Mouse (Mus musculus): ENCODE measurements around the gene Prkg1. TPM values are rescaled to one million over a fixed set of nuclear protein-coding genes. Genes with fewer than 3 reads are reported as not detected.

Prkg1 gene
- polyA plus RNA-seq, 1 experiment = 0.15 TPM

DNA sequence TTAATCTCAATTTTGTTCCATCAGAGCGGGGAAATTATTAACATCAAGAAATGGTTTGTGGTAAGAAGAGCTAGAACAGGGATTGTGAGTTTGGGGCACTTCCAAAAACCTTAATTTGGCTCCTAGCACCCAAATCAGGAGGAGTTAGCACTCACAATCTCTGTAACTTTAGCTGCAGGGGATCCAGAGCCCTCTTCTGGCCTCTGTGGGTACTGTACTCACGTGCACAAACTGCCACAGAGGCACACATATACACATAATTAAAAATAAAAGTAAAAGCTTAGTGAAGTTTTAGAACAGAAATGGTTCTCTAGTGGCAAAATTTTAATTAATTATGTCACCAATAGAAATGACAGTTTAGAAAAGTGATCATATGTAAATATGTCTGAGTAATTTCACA is 614.9 kb downstream of the Prkg1 start:
- no peaks in the 10 kb centered on the region for H3K4me1 ChIP-seq (ENCODE audit: control insufficient read depth, insufficient read depth, low read length)
- no peak for TF ChIP-seq CTCF (IDR thresholded peaks at IDR 0.05; ENCODE audit: low read depth, low read length)
- no peak for TF ChIP-seq POLR2A (IDR thresholded peaks at IDR 0.05; ENCODE audit: borderline replicate concordance, low read depth, low read length)
- H3K4me3 ChIP-seq (ENCODE audit: insufficient read depth, low read length) = no peak overlapping the region
- H3K27ac ChIP-seq (ENCODE audit: insufficient read depth, low read depth, low read length) = no peak overlapping the region

DNA sequence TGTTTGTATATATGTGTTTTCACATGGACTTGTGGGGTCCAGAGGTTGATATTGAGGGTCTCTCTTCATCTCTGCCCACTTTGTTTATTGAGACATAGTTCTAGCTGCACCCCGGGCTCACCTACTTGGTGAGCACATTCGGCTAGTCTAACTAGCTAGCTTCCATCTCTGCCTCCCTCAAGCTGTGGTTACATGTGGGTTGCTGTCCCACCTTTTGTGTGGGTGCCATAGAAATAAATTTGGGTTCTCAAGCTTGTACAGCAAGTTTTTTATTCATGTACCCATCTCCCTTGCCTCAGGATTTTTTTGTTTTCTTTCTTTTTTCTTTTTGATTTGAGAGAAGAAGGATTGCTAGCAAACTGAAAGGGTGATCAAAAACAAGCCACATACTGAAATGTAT is 617.4 kb downstream of the Prkg1 start:
- no peak overlapping the region for H3K27ac ChIP-seq (ENCODE audit: insufficient read depth, low read depth, low read length)
- no peak overlapping the region for H3K4me3 ChIP-seq (ENCODE audit: insufficient read depth, low read length)
- TF ChIP-seq CTCF (IDR thresholded peaks at IDR 0.05; ENCODE audit: low read depth, low read length) (no peak), POLR2A (IDR thresholded peaks at IDR 0.05; ENCODE audit: borderline replicate concordance, low read depth, low read length) (no peak)

DNA sequence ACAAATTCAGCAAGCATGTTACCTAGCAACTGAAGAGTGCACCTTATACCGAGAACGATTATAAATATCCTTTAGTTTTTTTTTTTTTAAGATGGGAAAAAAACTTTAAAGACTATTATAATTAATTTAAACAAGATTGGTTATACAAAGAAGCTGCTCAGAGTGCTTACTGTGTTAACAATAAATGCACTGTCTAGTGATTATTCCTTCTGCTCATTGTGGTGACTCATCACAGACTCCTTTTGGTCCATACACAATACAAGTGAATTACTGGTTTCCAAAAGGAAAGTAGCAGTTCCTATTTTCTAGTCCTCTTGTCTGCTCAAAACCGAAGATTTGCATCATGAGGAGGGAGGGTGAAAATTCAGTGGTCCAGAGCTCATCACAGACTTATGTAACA is 618.7 kb downstream of the Prkg1 start:
- no peak overlapping the region for H3K4me3 ChIP-seq (ENCODE audit: insufficient read depth, low read length)
- TF ChIP-seq POLR2A (IDR thresholded peaks at IDR 0.05; ENCODE audit: borderline replicate concordance, low read depth, low read length) (no peak), CTCF (IDR thresholded peaks at IDR 0.05; ENCODE audit: low read depth, low read length) (no peak)
- H3K27ac ChIP-seq (ENCODE audit: insufficient read depth, low read depth, low read length) = no peak overlapping the region
- no peaks in the 10 kb centered on the region for H3K4me1 ChIP-seq (ENCODE audit: control insufficient read depth, insufficient read depth, low read length)

More for the DNA sequence above, 617.4 kb downstream of the Prkg1 start:
- no peaks in the 10 kb centered on the region for H3K4me1 ChIP-seq (ENCODE audit: control insufficient read depth, insufficient read depth, low read length)

GRCm38 (mm10) chr19:31141905-31142304 is 622.9 kb downstream of the Prkg1 start:
- no peak overlapping the region for H3K27ac ChIP-seq (ENCODE audit: insufficient read depth, low read depth, low read length)
- no peaks in the 10 kb centered on the region for H3K4me1 ChIP-seq (ENCODE audit: control insufficient read depth, insufficient read depth, low read length)
- no peak for TF ChIP-seq POLR2A (IDR thresholded peaks at IDR 0.05; ENCODE audit: borderline replicate concordance, low read depth, low read length)
- TF ChIP-seq CTCF (IDR thresholded peaks at IDR 0.05; ENCODE audit: low read depth, low read length) = no peak
- no peak overlapping the region for H3K4me3 ChIP-seq (ENCODE audit: insufficient read depth, low read length)

GRCm38 (mm10) chr19:31136316-31136715 is 628.5 kb downstream of the Prkg1 start:
- no peak for TF ChIP-seq CTCF (IDR thresholded peaks at IDR 0.05; ENCODE audit: low read depth, low read length)
- no peak for TF ChIP-seq POLR2A (IDR thresholded peaks at IDR 0.05; ENCODE audit: borderline replicate concordance, low read depth, low read length)
- no peaks in the 10 kb centered on the region for H3K4me1 ChIP-seq (ENCODE audit: control insufficient read depth, insufficient read depth, low read length)
- H3K4me3 ChIP-seq (ENCODE audit: insufficient read depth, low read length) = no peak overlapping the region
- H3K27ac ChIP-seq (ENCODE audit: insufficient read depth, low read depth, low read length) = no peak overlapping the region

DNA sequence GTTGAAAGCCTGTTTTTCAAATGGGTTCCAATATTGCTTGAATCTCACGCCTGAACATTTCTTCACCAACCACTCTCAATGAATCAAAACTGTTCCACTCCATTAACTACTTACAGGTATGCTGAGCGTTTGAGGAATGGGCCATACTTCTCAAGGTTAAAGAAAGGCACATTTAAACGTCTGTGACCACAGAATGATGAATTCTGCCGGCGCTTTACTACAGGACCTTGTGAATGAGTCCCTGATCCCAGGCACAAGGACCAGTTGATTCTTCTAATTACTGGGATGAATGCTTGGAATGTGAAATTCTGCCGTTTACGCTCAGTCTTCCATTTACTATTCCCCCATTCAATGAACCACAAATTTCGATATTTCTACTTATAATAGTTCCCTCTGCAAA is 632.2 kb downstream of the Prkg1 start:
- Histone ChIP-seq H3K27ac (ENCODE audit: insufficient read depth, low read depth, low read length) (no peak overlapping the region), H3K4me3 (ENCODE audit: insufficient read depth, low read length) (no peak overlapping the region), H3K4me1 (ENCODE audit: control insufficient read depth, insufficient read depth, low read length) (no peaks in the 10 kb centered on the region)
- TF ChIP-seq POLR2A (IDR thresholded peaks at IDR 0.05; ENCODE audit: borderline replicate concordance, low read depth, low read length) (no peak), CTCF (IDR thresholded peaks at IDR 0.05; ENCODE audit: low read depth, low read length) (no peak)

GRCm38 (mm10) chr19:31124628-31125027 is 640.2 kb downstream of the Prkg1 start:
- H3K4me3 ChIP-seq (ENCODE audit: insufficient read depth, low read length) = no peak overlapping the region
- TF ChIP-seq CTCF (IDR thresholded peaks at IDR 0.05; ENCODE audit: low read depth, low read length) (no peak), POLR2A (IDR thresholded peaks at IDR 0.05; ENCODE audit: borderline replicate concordance, low read depth, low read length) (no peak)
- H3K27ac ChIP-seq (ENCODE audit: insufficient read depth, low read depth, low read length) = no peak overlapping the region
- H3K4me1 ChIP-seq (ENCODE audit: control insufficient read depth, insufficient read depth, low read length) = no peaks in the 10 kb centered on the region

GRCm38 (mm10) chr19:31114690-31115089 is 650.1 kb downstream of the Prkg1 start:
- no peaks in the 10 kb centered on the region for H3K4me1 ChIP-seq (ENCODE audit: control insufficient read depth, insufficient read depth, low read length)
- H3K4me3 ChIP-seq (ENCODE audit: insufficient read depth, low read length) = no peak overlapping the region
- TF ChIP-seq POLR2A (IDR thresholded peaks at IDR 0.05; ENCODE audit: borderline replicate concordance, low read depth, low read length) = no peak
- TF ChIP-seq CTCF (IDR thresholded peaks at IDR 0.05; ENCODE audit: low read depth, low read length) = no peak
- H3K27ac ChIP-seq (ENCODE audit: insufficient read depth, low read depth, low read length) = no peak overlapping the region

DNA sequence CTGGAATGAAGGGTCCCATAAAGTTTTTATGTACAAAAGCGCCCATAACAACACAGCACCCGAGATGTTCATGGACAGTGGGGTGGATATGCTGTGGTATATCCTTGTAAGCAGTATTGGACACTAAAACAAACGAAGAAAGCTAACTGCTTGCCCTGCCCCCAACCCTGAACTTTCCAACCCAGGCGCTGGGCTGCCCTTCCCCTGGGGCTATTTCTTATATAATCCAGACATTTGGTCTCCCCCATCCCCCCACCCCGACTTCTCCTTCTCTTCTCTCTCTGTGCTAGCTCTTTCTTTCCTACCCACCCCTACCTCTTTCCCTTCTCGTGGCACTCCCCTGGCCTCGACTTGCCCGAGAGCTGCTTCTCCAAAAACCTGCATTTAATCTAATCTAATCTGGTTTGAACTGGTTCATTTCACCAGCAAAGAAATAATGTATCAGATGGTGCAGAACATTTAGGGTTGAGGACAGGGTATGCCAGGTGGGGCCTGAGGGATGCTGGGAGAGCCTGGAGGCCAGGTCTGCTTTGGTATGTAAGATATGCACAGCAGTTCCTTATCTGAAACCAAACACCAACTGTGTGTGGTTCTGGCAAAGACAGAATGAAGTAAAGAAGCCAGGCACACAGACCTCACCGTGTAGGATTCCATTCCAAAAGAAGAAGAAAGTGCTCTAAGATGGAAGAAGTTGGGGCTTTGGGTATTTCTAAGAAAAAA is 657.8 kb downstream of the Prkg1 start:
- H3K27ac ChIP-seq (ENCODE audit: insufficient read depth, low read depth, low read length) = no peak overlapping the region
- TF ChIP-seq POLR2A (IDR thresholded peaks at IDR 0.05; ENCODE audit: borderline replicate concordance, low read depth, low read length) (no peak), CTCF (IDR thresholded peaks at IDR 0.05; ENCODE audit: low read depth, low read length) (no peak)
- no peak overlapping the region for H3K4me3 ChIP-seq (ENCODE audit: insufficient read depth, low read length)
- no peaks in the 10 kb centered on the region for H3K4me1 ChIP-seq (ENCODE audit: control insufficient read depth, insufficient read depth, low read length)

DNA sequence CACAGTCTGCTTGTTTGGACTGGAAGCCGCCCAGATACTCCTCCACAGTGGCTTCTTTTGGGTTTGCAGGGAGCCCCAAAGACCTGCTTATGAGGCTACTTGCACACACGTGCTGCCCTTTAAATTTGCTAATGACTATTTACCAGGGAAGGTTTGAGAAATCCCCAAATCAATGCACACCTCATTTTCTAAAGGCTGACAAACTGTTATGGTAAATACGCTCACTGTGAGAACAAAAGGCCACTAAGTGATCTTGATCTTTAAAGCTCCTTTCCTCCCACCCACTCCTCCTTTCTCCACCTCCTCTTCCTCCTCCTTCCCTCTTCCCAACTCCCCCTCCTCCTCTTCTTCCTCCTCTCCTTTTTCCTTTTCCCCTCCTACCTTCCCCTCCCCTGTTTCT is 658.8 kb downstream of the Prkg1 start:
- TF ChIP-seq CTCF (IDR thresholded peaks at IDR 0.05; ENCODE audit: low read depth, low read length) (no peak), POLR2A (IDR thresholded peaks at IDR 0.05; ENCODE audit: borderline replicate concordance, low read depth, low read length) (no peak)
- Histone ChIP-seq H3K27ac (ENCODE audit: insufficient read depth, low read depth, low read length) (no peak overlapping the region), H3K4me3 (ENCODE audit: insufficient read depth, low read length) (no peak overlapping the region), H3K4me1 (ENCODE audit: control insufficient read depth, insufficient read depth, low read length) (no peaks in the 10 kb centered on the region)
